In genomic region chr1:128789567-128790335, GRCm38 (mm10) we compare ENCODE assay signal across 20 mouse cellular contexts.
DNase-seq lines count a peak whose midpoint lies in the region; ATAC-seq and TF ChIP-seq lines count a peak whose summit lies in the region.
"Had no signal": no experiment of that assay in that cellular context is flagged by ENCODE, and none has a peak within 500 bp of the region (broad histone marks: within the 10 kb centered on the region; RNA-seq: fewer than 3 reads in every experiment).

No protein-coding gene starts in this region.

- H3K27me3 ChIP-seq in forebrain, embryonic 10.5 days (ENCODE audit: poor library complexity, severe bottlenecking) = no peaks in the 10 kb centered on the region
- no peaks in the 10 kb centered on the region for H3K27me3 ChIP-seq in forebrain, embryonic 12.5 days
- H3K27me3 ChIP-seq in intestine, embryonic 16.5 days (replicated peaks; ENCODE audit: control insufficient read depth, insufficient read depth, low read length) = no peaks in the 10 kb centered on the region
- no peaks in the 10 kb centered on the region for H3K27me3 ChIP-seq in intestine, postnatal 0 days (replicated peaks; ENCODE audit: control insufficient read depth, insufficient read depth, low read length)
- no peaks in the 10 kb centered on the region for H3K27me3 ChIP-seq in Patski
- no peaks in the 10 kb centered on the region for H3K27me3 ChIP-seq in midbrain, embryonic 11.5 days (ENCODE audit: control insufficient read depth, insufficient read depth, low read length)
- H3K27me3 ChIP-seq: CH12.LX; embryonic facial prominence, embryonic 12.5 days; heart, embryonic 15.5 days had no signal

- no peak overlapping the region for H3K4me2 ChIP-seq in forebrain, embryonic 12.5 days
- no peak overlapping the region for H3K4me2 ChIP-seq in intestine, embryonic 16.5 days (ENCODE audit: low read depth, low read length)
- no peak overlapping the region for H3K4me2 ChIP-seq in intestine, postnatal 0 days (replicated peaks; ENCODE audit: low read depth)
- no peak overlapping the region for H3K4me2 ChIP-seq in midbrain, embryonic 11.5 days
- H3K4me2 ChIP-seq: embryonic facial prominence, embryonic 12.5 days; heart, embryonic 15.5 days had no signal

- ATAC-seq in forebrain, embryonic 12.5 days (ENCODE audit: low FRiP score) = no peak
- peak; percentile 59; the same call in 1 of the 2 replicates for ATAC-seq in intestine, embryonic 16.5 days
- no peak for ATAC-seq in intestine, postnatal 0 days
- ATAC-seq in Patski = peak; percentile 35
- no peak for ATAC-seq in midbrain, embryonic 11.5 days (ENCODE audit: low FRiP score)

- peaks cover 9% of the 10 kb centered on the region for H3K4me1 ChIP-seq in forebrain, embryonic 10.5 days
- H3K4me1 ChIP-seq in forebrain, embryonic 12.5 days = peaks cover 4% of the 10 kb centered on the region; the same call in 1 of the 2 replicates
- no peaks in the 10 kb centered on the region for H3K4me1 ChIP-seq in intestine, embryonic 16.5 days (ENCODE audit: control insufficient read depth, insufficient read depth, low read length)
- H3K4me1 ChIP-seq in intestine, postnatal 0 days (replicated peaks; ENCODE audit: control insufficient read depth, insufficient read depth, low read length) = no peaks in the 10 kb centered on the region
- peaks cover 5% of the 10 kb centered on the region; the same call in 1 of the 2 replicates for H3K4me1 ChIP-seq in midbrain, embryonic 11.5 days (ENCODE audit: control insufficient read depth, insufficient read depth, low read length)
- H3K4me1 ChIP-seq: embryonic facial prominence, embryonic 12.5 days; heart, embryonic 15.5 days had no signal

- no peaks in the 10 kb centered on the region for H3K9me3 ChIP-seq in forebrain, embryonic 10.5 days
- H3K9me3 ChIP-seq in forebrain, embryonic 12.5 days = no peaks in the 10 kb centered on the region
- H3K9me3 ChIP-seq in intestine, embryonic 16.5 days (ENCODE audit: control insufficient read depth, low read length) = no peaks in the 10 kb centered on the region
- no peaks in the 10 kb centered on the region for H3K9me3 ChIP-seq in intestine, postnatal 0 days (ENCODE audit: control insufficient read depth)
- no peaks in the 10 kb centered on the region for H3K9me3 ChIP-seq in midbrain, embryonic 11.5 days (ENCODE audit: control insufficient read depth, low read length)
- H3K9me3 ChIP-seq: embryonic facial prominence, embryonic 12.5 days; heart, embryonic 15.5 days had no signal

- POLR2A ChIA-PET in Patski (lab: Charles Lee) = no interaction called here

- DNase-seq in forebrain, embryonic 10.5 days (ENCODE audit: extremely low spot score, low spot score) = no peak
- no peak for DNase-seq in Patski (ENCODE audit: low read depth, low spot score)
- DNase-seq in midbrain, embryonic 11.5 days (ENCODE audit: low spot score, missing footprints) = peak; percentile 83
- DNase-seq in retina, embryonic 14.5 days (ENCODE audit: low spot score) = no peak
- no peak for DNase-seq in spleen, adult 18-20 months
- DNase-seq: adrenal gland, postnatal 10 days; cerebellum, adult 18-20 months; gastrocnemius, postnatal 10 days; heart, adult 2 months; kidney, adult 9 months; kidney, postnatal 36 days; lung, postnatal 14 days; right cerebral cortex, adult 18-20 months; thymus, adult 18-20 months had no signal

- WGBS in forebrain, embryonic 10.5 days = 61% methylated on average over 3 of the region's 3 CpGs
- WGBS in forebrain, embryonic 12.5 days = 48% methylated on average over 3 of the region's 3 CpGs
- 55% methylated on average over 3 of the region's 3 CpGs for WGBS in intestine, embryonic 16.5 days
- WGBS in intestine, postnatal 0 days = 64% methylated on average over 3 of the region's 3 CpGs
- WGBS in midbrain, embryonic 11.5 days = 63% methylated on average over 3 of the region's 3 CpGs

- in situ Hi-C loops in Patski (cut with MboI; ENCODE audit: low pct_unique_long_range_greater_than_20kb) = no loop called here

- no peaks in the 10 kb centered on the region for H3K36me3 ChIP-seq in forebrain, embryonic 10.5 days (replicated peaks)
- H3K36me3 ChIP-seq in forebrain, embryonic 12.5 days (replicated peaks) = no peaks in the 10 kb centered on the region
- no peaks in the 10 kb centered on the region for H3K36me3 ChIP-seq in intestine, embryonic 16.5 days (ENCODE audit: control insufficient read depth, insufficient read depth, low read length)
- H3K36me3 ChIP-seq in intestine, postnatal 0 days (ENCODE audit: control insufficient read depth, insufficient read depth) = no peaks in the 10 kb centered on the region
- no peaks in the 10 kb centered on the region for H3K36me3 ChIP-seq in midbrain, embryonic 11.5 days (ENCODE audit: control insufficient read depth, insufficient read depth, low read length)
- H3K36me3 ChIP-seq: embryonic facial prominence, embryonic 12.5 days; heart, embryonic 15.5 days had no signal

- no peak for TF ChIP-seq CTCF in intestine, postnatal 0 days (IDR thresholded peaks at IDR 0.05; ENCODE audit: low read depth)
- no peak for TF ChIP-seq CTCF in Patski (IDR thresholded peaks at IDR 0.05)

- no peak overlapping the region for H3K9ac ChIP-seq in forebrain, embryonic 12.5 days
- no peak overlapping the region for H3K9ac ChIP-seq in intestine, embryonic 16.5 days (ENCODE audit: low read depth, low read length)
- H3K9ac ChIP-seq in intestine, postnatal 0 days (ENCODE audit: low read depth, low read length) = no peak overlapping the region
- no peak overlapping the region for H3K9ac ChIP-seq in midbrain, embryonic 11.5 days (ENCODE audit: low read length)
- H3K9ac ChIP-seq: embryonic facial prominence, embryonic 12.5 days; heart, embryonic 15.5 days had no signal

- H3K4me3 ChIP-seq in forebrain, embryonic 10.5 days = no peak overlapping the region
- no peak overlapping the region for H3K4me3 ChIP-seq in forebrain, embryonic 12.5 days (replicated peaks)
- no peak overlapping the region for H3K4me3 ChIP-seq in intestine, embryonic 16.5 days (ENCODE audit: low read length)
- no peak overlapping the region for H3K4me3 ChIP-seq in intestine, postnatal 0 days (ENCODE audit: low read depth, low read length)
- H3K4me3 ChIP-seq in midbrain, embryonic 11.5 days (ENCODE audit: low read depth, low read length) = no peak overlapping the region
- H3K4me3 ChIP-seq: embryonic facial prominence, embryonic 12.5 days; heart, adult 2 months; heart, embryonic 15.5 days had no signal

- 0 out of 2 replicates have a peak overlapping the region, but pooled peaks have one; percentile 40 for H3K27ac ChIP-seq in forebrain, embryonic 10.5 days
- H3K27ac ChIP-seq in forebrain, embryonic 12.5 days = no peak overlapping the region
- H3K27ac ChIP-seq in intestine, embryonic 16.5 days (ENCODE audit: low read length) = no peak overlapping the region
- H3K27ac ChIP-seq in intestine, postnatal 0 days (ENCODE audit: low read depth, low read length) = no peak overlapping the region
- H3K27ac ChIP-seq in midbrain, embryonic 11.5 days (ENCODE audit: low read depth, low read length) = no peak overlapping the region
- H3K27ac ChIP-seq: embryonic facial prominence, embryonic 12.5 days; heart, adult 2 months; heart, embryonic 15.5 days had no signal

- CTCF ChIA-PET in Patski (lab: Charles Lee) = no interaction called here

Comparison
In these comparisons a context has a peak if more than half of its experiments do, and no peak if none do; other contexts are left out.
1. ATAC-seq: peak in intestine, embryonic 16.5 days (single experiment) and Patski (single experiment); none in forebrain, embryonic 12.5 days (single experiment), intestine, postnatal 0 days (single experiment) and midbrain, embryonic 11.5 days (single experiment).